Mouse (Mus musculus) cerebellum, postnatal 25 days (tissue): Measurements from ENCODE around the gene Pin1rt1.

ENCODE experiments used
- DNase-seq, 2 experiments: peaks; one replicate each; pipeline ENCODE4 v3.0.0; 2021; ENCODE audit warnings: mixed read lengths in 2 of 2

Pin1rt1 gene

DNA sequence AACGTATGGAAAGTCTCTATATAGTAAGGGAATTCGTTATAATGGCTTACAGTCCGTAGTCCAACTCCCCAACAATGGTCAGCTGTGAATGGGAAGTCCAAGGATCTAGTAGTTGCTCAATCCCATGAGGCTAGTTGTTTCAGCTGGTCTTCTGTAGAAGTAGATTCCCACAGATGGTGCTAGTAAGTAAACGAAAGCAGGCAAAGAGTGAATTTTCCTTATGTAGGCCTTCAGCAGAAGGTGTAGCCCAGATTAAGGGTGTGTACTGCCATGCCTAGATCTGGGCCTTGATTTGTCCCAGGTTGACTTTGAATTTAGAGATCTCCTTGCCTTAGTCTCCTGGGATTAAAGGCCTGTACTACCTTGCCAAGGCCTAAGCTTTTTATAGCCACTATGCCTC, at the start of gene Pin1rt1:
Pin1rt1 (minus strand) TSS at position 101 of the 400 bp plus-strand sequence.
- DNase-seq: no peak

DNA sequence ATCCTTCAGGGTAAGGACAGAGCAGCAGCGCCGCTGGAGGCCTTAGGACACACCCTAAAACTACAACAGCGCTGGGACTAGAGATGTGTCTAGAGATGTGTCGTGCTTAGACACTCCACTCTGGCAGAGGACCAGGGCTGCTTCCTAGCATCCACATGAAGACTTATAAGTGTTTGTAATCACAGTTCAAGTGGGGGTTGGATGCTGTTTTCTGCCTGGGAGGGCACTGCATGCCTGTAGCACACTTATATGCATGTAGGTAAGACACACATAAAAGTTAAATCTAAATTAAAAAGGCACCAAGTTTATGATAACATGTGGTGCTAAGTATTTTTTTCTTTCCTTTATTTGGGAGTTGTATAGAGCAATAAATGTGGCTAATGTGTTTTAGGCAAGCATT, 47.8 kb upstream of the Pin1rt1 start:
- no peak for DNase-seq

DNA sequence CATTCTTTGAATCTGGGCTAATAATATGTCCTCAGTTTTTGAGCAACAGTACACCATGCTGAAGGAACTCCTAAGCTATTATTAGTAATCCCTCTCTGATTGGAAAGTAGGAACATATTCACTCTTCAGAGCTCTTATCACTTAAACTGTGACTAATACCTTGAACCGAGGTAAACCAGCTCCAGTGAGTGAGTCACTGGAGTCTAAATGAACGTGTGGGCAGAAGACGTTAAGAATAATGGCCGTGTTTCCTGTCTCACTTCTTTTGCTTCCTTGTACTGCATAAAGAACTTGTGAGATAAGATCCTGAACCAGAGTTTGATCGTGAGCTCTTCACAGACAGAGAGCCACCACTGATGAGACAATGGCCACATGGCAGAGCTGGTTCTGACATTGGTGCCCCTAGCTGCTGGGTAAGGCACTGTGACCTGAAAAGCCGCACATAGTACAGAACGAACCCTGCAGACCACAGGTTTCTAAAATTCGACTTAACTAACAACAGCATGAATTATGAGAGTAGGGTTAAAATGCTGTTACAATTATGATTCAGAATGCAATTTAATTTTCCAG, 47.0 kb upstream of the Pin1rt1 start:
- DNase-seq: no peak

DNA sequence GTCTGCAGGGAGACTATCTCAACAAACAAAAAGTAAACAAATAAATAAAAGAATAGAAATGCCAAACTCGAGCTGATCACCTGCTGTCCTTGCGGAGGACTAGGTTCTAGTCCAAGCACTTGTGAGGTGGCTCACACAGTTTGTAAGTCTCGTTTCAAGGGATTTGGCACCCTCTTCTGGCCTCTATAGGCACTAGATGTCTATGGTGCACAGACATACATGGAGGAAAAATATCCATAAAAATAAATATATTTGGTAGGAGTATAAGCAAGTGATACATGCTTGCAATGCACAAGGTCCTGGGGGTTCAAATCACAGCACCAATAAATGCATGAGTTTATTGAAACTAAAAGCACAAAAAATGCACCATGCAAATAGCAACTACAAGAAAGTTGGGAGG, 34.4 kb upstream of the Pin1rt1 start:
- DNase-seq: peak in 1 of 2 experiments; percentile 13

DNA sequence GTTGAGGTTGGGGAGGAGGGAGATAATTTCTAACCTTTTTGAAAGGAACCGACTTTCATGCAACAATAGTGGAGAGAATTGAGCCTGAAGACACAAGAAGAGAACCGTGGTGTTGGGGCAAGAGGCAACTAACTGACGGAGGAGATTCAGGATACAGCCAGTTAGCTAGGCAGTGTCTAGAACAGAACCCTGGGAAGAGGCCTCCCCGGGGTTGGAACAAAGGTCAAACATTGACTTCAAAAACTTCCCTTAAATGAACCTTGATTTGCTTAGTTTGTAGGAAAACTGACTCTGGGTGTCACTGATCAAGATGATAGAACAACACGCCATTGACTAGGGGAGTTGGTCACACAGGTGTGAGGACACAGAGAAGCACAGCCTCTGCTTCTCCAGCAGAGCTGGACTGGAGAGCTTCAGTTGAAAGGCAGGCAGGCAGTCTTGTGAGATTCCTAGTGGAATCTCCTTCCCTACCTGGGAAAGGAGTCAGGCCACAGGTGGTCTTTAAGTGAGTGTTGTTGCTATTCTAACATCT, 32.5 kb upstream of the Pin1rt1 start:
- DNase-seq: no peak

DNA sequence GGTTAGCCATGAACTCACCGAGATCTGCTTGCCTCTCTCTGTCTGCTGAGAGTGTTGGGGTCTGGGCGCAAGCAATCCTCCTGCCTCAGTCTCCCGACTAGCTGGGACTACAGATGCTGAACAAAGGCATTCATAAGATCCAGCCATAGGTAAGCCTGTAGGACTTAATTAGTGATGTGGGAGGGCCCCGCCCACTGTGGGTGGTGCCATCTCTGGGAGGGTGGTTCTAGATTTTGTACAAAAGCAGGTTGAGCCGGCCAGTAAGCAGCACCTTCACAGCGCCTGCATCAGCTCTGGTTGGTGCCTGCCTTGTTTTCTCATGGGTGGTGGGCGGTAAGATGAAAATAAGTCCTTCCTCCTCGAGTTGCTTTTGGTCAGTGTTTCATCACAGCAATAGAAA, 30.1 kb upstream of the Pin1rt1 start:
- no peak for DNase-seq

DNA sequence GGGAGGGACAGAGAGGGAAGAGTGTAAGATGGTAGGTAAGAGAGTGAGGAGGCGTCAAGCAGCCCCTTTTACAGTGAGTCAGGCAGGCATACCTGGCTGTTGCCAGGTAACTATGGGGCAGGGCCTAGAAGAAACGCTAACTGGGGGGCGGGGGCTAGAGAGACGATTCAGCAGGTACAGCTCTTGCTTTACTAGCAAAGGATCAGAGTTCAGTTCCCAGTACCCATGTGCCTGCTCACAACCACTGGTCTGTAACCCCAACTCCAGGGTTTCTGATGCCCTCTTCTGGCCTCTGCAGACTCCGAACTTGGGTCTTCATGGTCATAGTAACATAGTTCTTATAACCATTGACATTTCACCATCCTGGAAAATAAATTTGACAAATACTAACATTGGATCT, 27.8 kb upstream of the Pin1rt1 start:
- no peak for DNase-seq

DNA sequence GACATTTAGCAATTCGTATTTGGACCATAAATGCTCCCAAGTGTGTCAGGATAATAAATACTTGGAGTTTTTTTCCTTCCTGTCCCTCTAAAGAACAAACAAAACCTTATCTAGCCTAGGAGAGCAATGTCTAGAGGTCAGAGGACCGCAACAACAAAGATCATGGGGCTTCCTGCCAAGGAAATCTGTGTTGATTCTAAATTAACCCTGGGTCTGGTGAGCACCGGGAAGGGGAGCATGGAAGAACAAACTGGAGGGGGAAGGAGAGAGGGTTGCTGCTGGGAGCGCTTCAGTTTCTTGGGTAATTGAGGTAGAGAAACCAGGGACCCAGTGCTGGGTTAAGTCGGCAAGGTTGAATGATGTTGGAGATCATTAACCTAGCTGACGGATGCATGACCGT, 27.0 kb upstream of the Pin1rt1 start:
- no peak for DNase-seq

DNA sequence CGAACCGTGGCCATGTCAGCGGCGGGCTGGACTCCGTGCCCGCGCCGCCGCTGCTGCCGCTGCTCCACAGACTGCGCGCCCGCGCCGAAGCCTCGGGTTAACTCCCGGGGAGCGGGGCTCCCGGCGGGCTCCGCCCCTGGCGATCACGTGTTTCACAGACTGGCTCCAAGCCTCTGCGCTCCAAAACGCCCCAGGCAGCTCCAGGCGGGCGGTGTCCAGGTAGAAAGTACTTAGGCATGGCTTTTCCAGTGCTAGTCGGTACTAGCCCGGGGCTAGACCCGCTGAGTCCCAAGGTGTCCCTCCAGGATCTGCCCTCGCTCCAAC, 26.5 kb upstream of the Pin1rt1 start, which contains the start of gene Depdc7:
Depdc7 (minus strand) TSS at position 138 of the 324 bp plus-strand sequence.
- DNase-seq: peak; percentile 86 to 91

DNA sequence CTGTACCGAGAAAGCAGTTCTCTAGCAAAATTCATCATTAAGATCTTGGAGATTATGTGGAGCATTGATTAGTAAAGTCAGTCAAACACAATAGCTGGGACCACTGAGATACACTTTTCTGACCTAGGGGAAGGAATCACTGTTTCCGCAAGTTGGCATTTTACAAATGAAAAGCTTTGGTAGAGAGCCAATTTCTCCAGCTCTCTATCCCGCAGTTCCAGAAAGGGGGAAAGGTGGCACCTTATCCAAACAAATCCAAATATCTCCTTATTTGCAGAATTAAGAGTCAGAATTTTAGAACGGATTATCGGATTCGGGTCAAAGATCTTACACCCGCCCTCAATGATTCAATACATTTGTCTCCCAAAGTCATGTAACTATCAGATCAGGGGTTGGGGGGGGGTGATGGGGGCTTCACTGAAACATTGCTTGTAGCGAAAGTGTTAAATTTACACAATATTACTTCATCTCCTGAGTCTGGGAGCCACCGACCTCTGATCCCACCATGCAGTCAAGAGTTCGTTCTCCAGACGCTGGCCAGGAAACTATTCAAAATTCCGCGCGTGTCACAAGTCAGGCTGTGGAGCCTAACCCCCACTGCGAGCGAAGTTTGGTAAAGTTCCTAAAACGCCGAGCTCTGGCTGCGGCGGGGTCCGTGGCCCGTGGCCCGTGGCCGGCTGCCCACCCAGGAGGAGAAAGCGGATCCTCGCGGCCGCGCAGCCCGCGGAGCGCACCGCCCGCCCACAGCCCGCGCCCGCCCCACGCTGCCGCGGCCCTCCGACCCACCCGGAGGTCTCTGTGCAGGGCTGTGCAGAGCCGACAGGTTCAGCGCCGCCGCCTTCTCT, 25.9 kb upstream of the Pin1rt1 start:
- no peak for DNase-seq

DNA sequence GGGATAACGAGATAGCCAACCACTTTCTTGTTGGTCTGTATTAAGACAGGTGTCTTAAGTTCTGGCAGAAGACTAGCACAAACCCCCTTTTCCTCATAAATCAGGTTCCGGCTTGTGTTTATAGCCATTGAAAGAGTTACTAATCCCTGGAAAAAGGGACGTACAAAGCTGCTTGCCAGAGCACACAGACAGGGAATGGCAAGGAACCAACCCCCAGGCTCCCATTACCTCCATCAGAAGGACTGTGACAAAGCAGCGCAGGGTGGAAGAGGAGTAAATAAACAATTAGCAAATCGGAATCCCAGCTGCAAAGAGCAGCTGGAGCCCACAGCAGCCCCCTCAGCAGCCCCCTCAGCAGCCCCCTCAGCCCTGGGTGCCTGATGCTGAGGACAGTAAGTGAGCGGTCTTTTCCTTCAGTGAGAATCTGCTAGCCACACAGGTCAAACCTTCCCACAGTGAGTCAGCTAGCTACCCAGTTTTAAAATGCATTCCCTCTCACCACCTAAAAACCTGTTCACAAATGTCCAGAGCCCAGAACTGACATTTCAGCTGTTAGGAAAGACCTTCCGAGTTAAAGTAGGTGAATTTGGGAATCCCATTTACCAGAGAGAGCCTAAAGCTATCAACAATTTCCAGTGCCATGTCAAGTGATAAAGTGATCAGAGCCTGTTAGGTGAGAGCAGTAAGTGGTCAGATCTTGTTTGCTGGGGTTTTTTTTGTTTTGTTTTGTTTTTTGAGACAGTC, 25.0 kb upstream of the Pin1rt1 start:
- no peak for DNase-seq

DNA sequence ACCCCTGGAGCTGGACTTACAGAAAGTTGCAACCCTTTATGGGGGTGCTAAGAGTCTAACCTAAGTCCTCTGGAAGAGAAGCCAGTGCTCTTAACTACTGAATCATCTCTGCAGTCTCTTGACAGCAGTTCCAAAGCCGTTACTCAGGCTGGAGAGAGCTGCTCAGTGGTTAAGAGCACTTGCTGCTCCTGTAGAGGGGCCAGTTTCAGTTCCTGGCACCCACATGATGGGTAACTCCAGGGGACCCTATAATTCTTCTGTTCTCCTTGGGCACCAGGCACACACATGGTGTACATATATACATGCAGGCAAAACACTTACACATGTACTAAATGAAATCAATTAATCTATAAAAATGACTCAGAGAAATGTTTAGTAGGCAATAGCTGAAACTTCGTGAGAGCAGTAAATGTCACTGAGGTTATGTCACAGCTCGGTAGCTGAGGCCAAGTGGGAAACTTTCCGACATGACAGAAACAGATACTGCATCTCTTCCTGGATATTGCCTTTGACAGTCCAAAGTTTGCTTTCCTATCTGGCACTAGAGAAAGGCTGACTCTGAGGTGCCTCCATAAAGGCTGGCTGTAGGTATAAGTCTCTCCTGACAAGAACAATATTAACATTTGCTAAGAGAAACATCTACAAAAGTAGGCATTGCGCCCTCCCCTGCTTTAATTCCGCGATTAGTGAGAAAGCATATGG, 24.2 kb upstream of the Pin1rt1 start:
- no peak for DNase-seq

DNA sequence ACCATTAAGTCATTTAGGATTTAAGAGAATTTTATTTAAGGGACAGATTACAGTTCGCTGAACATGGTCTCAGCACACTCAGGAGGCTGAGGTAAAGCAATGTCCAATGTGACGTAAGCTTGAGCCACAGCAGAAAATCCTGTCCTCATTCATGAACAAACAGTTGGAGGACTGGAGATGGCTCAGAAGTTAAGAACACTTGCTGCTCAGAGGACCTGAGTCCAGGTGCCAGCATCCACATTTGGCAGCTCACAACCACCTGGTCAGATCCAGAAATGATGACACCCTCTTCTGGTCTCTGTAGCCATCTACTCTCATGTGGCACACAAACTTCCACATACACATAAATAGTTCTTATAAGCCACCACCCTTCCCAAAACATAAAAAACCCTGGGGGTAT, 23.5 kb upstream of the Pin1rt1 start:
- no peak for DNase-seq

DNA sequence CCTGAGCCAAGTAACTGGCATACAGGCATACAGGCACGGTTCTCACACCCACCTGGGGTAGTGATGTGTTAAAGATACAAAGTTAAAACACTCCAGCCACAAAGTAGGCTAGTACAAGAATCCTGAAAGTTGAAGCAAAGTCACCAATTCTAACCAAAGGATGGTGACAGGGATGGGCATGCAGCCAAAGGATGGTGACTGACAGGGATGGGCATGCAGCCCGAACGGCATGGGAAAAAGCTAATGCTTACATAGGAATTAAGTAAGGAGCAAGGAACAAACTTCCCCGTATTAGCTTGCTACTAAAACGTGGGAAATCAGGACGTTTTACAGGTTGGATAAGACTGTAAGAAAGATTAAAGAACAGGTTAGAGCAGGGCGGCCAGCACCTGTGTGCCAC, 20.1 kb upstream of the Pin1rt1 start:
- DNase-seq: no peak

DNA sequence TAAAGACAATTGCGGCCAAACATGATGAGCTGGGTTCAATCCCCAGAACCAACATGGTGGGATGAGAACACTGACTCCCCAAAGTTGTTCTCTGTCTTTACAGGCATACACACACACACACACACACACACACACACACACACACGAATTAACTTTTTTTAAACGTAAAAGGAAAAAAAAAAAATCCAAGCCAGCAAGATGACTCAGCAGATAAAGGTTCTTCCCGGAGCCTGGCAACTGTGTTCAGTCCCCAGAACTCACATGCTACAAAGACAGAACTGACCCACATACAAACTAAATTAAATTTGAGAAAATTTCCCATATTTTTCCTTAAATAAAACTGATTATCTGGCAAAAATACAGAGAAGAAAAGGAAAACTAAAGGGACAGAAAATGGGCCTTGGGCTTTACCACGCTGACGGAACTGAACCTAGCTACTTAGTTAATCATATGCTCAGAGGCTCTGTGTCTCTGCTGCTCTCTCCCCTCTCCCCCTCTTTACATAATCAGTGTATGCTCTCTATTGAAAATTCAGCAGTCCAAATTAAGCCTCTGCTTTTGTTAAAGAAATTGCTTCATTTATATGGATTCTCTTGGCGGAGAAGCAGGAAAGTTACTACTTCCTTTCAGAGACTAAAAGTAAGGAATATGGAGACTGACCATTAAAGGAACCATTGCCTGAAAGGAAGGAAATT, 16.5 kb upstream of the Pin1rt1 start:
- no peak for DNase-seq

DNA sequence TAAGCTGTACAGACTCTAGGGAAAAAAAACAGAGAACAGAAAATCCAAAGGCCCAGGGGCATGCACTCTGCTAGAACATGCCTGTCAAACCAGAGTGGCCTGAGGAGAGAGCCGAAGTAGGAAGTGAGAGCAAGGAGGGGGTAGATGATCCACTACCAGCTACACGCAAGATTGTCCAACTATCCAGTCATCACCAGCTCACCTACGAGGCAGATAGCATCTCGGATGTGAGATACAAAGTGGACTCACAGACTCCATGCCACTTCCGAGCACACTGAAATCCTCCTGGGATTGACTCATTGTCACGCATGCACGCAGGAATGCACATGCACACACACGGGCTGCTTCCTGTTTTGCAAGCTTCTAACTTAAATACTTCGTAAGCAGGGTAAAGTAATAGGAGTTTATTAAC, 15.9 kb upstream of the Pin1rt1 start:
- DNase-seq: no peak

DNA sequence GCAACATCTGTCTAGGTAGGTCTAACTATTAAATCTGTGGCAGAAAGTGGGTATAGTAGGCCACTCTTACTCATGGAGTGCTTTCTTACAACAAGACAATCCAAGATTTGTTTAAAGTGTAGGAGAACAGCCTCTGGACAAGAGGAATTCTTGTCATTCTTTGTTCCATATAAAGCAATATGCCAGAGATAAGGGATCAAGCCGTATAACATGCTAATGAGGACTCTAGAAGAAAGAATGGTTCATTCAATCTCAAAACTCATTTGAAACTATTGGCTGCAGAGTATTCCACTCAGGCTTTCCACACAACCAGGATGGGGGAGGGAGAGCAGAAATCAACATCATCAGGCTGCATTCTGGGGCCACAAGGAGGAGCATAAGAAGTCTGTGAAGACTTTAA, 11.2 kb upstream of the Pin1rt1 start:
- DNase-seq: no peak

DNA sequence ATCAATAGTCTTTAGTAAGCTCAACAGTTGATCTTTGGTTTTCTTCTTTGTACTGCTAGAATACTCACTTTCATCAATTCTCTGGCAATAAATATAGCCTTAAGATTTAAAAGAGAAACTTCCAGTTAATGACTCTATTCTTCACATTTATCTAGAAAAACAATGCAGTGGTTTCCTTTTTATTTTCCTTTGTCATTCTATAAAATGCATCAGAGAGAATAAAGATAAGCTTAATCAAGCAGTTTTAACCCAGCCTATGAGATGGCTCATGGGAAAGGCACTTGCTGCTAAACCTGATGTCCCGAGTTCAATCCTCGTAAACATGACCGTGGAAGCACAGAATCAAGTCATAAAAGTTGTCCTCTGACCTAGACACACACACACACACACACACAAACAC, 5.8 kb upstream of the Pin1rt1 start:
- no peak for DNase-seq

DNA sequence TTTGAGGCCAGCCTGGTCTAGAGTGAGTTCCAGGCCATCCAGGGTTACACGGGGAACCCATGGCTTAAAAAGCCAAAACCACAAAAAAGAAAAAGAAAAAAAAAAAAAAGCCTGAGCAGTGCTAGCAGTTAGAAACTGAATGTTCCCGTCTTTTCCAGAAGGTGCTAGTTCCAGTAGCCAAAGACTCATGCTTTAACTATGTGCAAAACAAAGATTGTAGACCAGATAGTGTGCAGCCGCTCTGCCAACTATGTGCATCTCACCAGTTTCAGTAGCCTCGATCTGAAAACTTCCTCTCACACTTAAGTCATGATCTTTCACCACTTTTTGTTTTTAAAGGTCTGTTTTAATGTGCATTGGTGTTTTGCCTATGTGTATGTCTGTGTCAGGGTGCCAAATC, 1.6 kb upstream of the Pin1rt1 start:
- no peak for DNase-seq

DNA sequence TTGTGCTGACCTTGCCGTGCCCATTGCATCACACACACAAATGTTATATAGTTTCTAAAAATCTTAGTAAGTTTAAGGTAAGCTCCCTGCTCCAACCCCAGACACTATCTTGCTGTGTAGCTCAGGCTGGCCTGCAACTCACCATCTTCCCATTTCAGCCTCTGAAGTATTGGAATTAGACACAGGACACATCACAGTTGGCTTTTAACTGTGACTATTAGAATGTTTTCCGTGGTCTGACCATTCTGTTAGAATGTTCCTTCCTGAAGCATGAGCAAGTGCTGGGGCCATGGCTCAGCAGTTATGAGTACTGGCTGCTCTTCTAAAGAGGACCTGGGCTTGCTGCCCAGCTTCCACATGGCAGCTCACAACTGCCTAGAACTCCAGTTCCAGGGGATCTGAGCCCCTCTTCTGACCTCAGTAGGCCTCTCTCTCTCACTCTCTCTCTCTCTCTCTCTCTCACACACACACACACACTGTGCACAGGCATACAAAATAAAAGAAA, 1.1 kb upstream of the Pin1rt1 start:
- no peak for DNase-seq

DNA sequence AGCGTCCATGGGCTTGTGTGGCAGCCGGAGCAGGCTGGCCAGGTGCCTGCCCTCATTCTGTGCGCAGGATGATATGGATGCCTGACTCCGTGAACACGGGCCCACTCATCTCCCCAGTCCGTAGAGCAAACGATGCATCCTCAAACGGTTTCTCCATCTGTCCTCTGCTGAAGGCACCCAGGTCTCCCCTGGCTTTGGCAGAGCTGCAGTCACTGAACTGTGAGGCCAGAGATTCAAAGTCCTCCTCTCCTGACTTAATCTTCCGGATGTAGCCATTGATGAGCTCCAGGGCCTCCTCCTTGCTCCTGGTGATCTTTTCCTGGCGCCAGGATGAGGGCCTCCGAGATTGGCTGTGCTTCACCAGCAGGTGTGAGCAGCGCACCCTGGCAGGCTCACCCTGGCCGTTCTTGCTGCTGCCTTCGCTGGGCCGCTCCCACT, 1.9 kb downstream of the Pin1rt1 start:
- DNase-seq: peak; percentile 76

DNA sequence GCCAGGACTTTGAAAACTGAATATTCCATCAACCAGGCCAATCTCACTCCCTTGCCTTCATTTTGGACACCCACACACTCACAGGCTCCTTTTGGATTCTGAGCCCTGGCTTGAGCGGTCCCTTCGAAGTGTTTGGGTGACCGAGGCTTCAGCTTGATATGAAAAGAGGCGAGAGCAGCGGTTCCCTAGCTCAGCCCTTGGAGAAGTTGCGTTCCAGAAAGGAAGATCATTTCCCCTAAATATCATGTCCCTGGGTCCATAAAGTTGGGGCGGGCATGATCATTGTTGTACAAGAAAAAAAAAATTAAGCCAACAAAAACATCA, 3.7 kb downstream of the Pin1rt1 start:
- no peak for DNase-seq
